Mouse (Mus musculus): ENCODE measurements at regions not wholly inside any gene's neighbourhood (a gene's known extent, or its start where the extent isn't known, plus 50 kb on each side); places are given as distances from the start of the nearest gene placed in this dataset.

DNA sequence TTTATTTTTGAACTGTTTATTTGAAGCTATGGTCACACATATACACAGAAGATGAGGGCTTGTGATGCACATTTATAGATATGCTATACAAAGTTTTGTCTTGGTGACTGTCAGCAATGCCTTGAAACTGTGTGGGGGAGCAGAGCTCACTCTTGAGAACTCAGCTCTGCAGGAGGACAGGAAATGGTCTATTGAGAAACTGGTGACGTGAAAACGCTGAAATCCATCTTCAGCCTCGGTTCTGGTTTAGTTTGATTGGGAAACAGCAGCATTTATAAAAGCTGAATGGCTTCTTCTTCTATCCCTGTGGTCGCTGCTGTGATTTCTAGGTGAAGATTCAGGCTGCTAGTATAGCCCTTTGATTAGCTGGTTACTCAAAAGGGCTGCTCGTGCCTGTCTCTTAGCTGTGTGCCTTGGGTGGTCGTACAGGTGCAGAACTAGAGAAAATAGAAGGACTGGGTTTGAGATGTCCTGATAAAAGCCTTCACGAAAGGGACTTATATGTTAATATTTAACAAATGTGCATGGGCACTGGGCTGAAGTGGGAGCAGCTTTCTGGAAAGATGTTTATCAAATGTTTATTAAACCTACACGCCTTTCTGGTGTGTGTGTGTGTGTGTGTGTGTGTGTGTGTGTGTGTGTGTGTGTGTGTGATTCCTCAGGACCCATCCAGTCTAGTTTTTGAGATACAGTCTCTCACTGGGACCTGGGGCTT is 124.9 kb upstream of the Map3k1 start:
- TF ChIP-seq CTCF (IDR thresholded peaks at IDR 0.05; ENCODE audit: borderline replicate concordance, insufficient read depth, low read depth, low read length) = no peak
- no peak for TF ChIP-seq POLR2A (IDR thresholded peaks at IDR 0.05; ENCODE audit: borderline replicate concordance, insufficient read depth, low read length)

Data from cerebellum, adult 2 months (tissue).